Comparison of ENCODE assay signal across 9 mouse cellular contexts in genomic region chr11:72576111-72576465, GRCm38 (mm10). TPM values are rescaled to one million over a fixed set of nuclear protein-coding genes. Genes with fewer than 3 reads are reported as not detected.
DNase-seq lines count a peak whose midpoint lies in the region; ATAC-seq and TF ChIP-seq lines count a peak whose summit lies in the region.
"Had no signal": no experiment of that assay in that cellular context is flagged by ENCODE, and none has a peak within 500 bp of the region (broad histone marks: within the 10 kb centered on the region; RNA-seq: fewer than 3 reads in every experiment).

No protein-coding gene starts in this region.

- no peaks in the 10 kb centered on the region; the same call in 1 of the 2 replicates for H3K4me1 ChIP-seq in heart, embryonic 12.5 days (replicated peaks)
- peaks cover 64% of the 10 kb centered on the region for H3K4me1 ChIP-seq in E14TG2a.4 (replicated peaks; ENCODE audit: low read depth, low read length)
- peaks cover 15% of the 10 kb centered on the region for H3K4me1 ChIP-seq in forebrain, embryonic 13.5 days
- H3K4me1 ChIP-seq in liver, embryonic 14.5 days (replicated peaks; ENCODE audit: control insufficient read depth in 2 of 2, insufficient read depth in 2 of 2, low read length in 1 of 2): peaks cover 0 to 3% of the 10 kb centered on the region in 2 experiments; a peak in 2 of 4 replicates

- peaks cover 9% of the 10 kb centered on the region for H3K27me3 ChIP-seq in heart, embryonic 12.5 days (replicated peaks)
- H3K27me3 ChIP-seq in E14TG2a.4 (ENCODE audit: insufficient read depth, low read length): no peaks in the 10 kb centered on the region
- H3K27me3 ChIP-seq in forebrain, embryonic 13.5 days: peaks cover 3% of the 10 kb centered on the region; the same call in 1 of the 2 replicates
- H3K27me3 ChIP-seq in liver, embryonic 14.5 days (ENCODE audit: control insufficient read depth, insufficient read depth, low read length): no peaks in the 10 kb centered on the region

- peak overlapping the region; percentile 92 for H3K4me2 ChIP-seq in heart, embryonic 12.5 days
- H3K4me2 ChIP-seq in forebrain, embryonic 13.5 days: peak overlapping the region; percentile 63
- H3K4me2 ChIP-seq in liver, embryonic 14.5 days (ENCODE audit: low read depth): peak overlapping the region; percentile 65

- no peak for TF ChIP-seq EP300 in liver, embryonic 14.5 days (IDR thresholded peaks at IDR 0.05; ENCODE audit: low read depth)

- H3K9me3 ChIP-seq in heart, embryonic 12.5 days (replicated peaks): no peaks in the 10 kb centered on the region
- no peaks in the 10 kb centered on the region for H3K9me3 ChIP-seq in E14TG2a.4 (ENCODE audit: low read length)
- H3K9me3 ChIP-seq in forebrain, embryonic 13.5 days (replicated peaks): no peaks in the 10 kb centered on the region
- no peaks in the 10 kb centered on the region for H3K9me3 ChIP-seq in liver, embryonic 14.5 days (ENCODE audit: control insufficient read depth, low read length)
- H3K9me3 ChIP-seq: G1E had no signal

- 0 out of 2 replicates have a peak overlapping the region, but pooled peaks have one; percentile 53 for H3K9ac ChIP-seq in heart, embryonic 12.5 days
- H3K9ac ChIP-seq in forebrain, embryonic 13.5 days: peak overlapping the region; percentile 56
- no peak overlapping the region for H3K9ac ChIP-seq in liver, embryonic 14.5 days (replicated peaks)

- DNase-seq in heart, adult 9 months (ENCODE audit: low spot score in 2 of 2): no peak
- no peak for DNase-seq in liver, embryonic 14.5 days (ENCODE audit: low read depth in 3 of 3, low spot score in 3 of 3)
- no peak for DNase-seq in ovary, postnatal 10 days (ENCODE audit: low spot score)
- no peak for DNase-seq in gastrocnemius, adult 18-20 months (ENCODE audit: low spot score)

- 24% methylated on average over 7 of the region's 7 CpGs for WGBS in heart, embryonic 12.5 days
- WGBS in forebrain, embryonic 13.5 days: 24% methylated on average over 7 of the region's 7 CpGs
- WGBS in liver, embryonic 14.5 days (ENCODE audit: insufficient replicate concordance): 38% methylated on average over 7 of the region's 7 CpGs

- H3K4me3 ChIP-seq in heart, embryonic 12.5 days: peak overlapping the region; percentile 53
- H3K4me3 ChIP-seq in E14TG2a.4 (replicated peaks; ENCODE audit: low read length): peak overlapping the region; percentile 80
- H3K4me3 ChIP-seq in forebrain, embryonic 13.5 days: peak overlapping the region; percentile 32
- H3K4me3 ChIP-seq in liver, embryonic 14.5 days (ENCODE audit: insufficient read depth in 1 of 2, low read depth in 2 of 2, low read length in 2 of 2): peak overlapping the region; percentile 31 to 49; a peak in 3 of 4 replicates

- ATAC-seq in heart, embryonic 12.5 days (ENCODE audit: insufficient number of reproducible peaks, low FRiP score): no peak
- ATAC-seq in forebrain, embryonic 13.5 days: no peak
- no peak for ATAC-seq in liver, embryonic 14.5 days (ENCODE audit: insufficient read depth)
- ATAC-seq in monocyte, adult 5-6 weeks (replicated peaks; ENCODE audit: insufficient number of reproducible peaks, low FRiP score, low TSS enrichment, poor library complexity, severe bottlenecking): no peak

- no peaks in the 10 kb centered on the region for H3K36me3 ChIP-seq in heart, embryonic 12.5 days
- peaks cover 8% of the 10 kb centered on the region for H3K36me3 ChIP-seq in E14TG2a.4 (ENCODE audit: insufficient read depth, low read length)
- H3K36me3 ChIP-seq in forebrain, embryonic 13.5 days (ENCODE audit: poor library complexity, severe bottlenecking): no peaks in the 10 kb centered on the region
- no peaks in the 10 kb centered on the region for H3K36me3 ChIP-seq in liver, embryonic 14.5 days (replicated peaks; ENCODE audit: control insufficient read depth, insufficient read depth, low read depth)
- H3K36me3 ChIP-seq: G1E had no signal

- TF ChIP-seq CTCF in E14TG2a.4 (conservative IDR thresholded peaks at IDR 0.05; ENCODE audit: low read length): no peak
- no peak for TF ChIP-seq CTCF in liver, embryonic 14.5 days (IDR thresholded peaks at IDR 0.05; ENCODE audit: low read depth)

- H3K27ac ChIP-seq in heart, embryonic 12.5 days (ENCODE audit: poor library complexity, severe bottlenecking): no peak overlapping the region
- 0 out of 2 replicates have a peak overlapping the region, but pooled peaks have one; percentile 44 for H3K27ac ChIP-seq in forebrain, embryonic 13.5 days
- no peak overlapping the region for H3K27ac ChIP-seq in liver, embryonic 14.5 days

RNA-seq across cellular contexts. Expression of gene Spns3, which starts 25.8 kb away (rescaled TPM):
- polyA plus RNA-seq in heart, embryonic 12.5 days (2016; fragmentation: Nextera tagmentation; extraction: Ambion mirVana): 0.10 and 0.19 TPM in 2 replicates
- polyA plus RNA-seq in forebrain, embryonic 13.5 days (2015; fragmentation: Nextera tagmentation; extraction: Ambion mirVana): 0.14 TPM in 1 of 2 replicates, not detected in the other
- 1.3 and 1.7 TPM in 2 replicates for polyA plus RNA-seq in liver, embryonic 14.5 days (2012; rRNA removed)
- polyA plus RNA-seq in liver, embryonic 14.5 days (2014; fragmentation: Nextera tagmentation; extraction: Ambion mirVana): 1.3 TPM in 2 replicates
- total RNA-seq in monocyte, adult 5-6 weeks (2017): 0.75 to 3.8 TPM (median 1.3 TPM) in 3 replicates
- total RNA-seq in gastrocnemius, adult 18-20 months (2021): under 1 TPM; 0.19 to 0.39 TPM
- polyA plus RNA-seq: G1E had no signal

RNA-seq across cellular contexts. Expression of gene Ube2g1, which starts 31.0 kb away (rescaled TPM):
- 68.5 and 71.0 TPM in 2 replicates for polyA plus RNA-seq in heart, embryonic 12.5 days (2016; fragmentation: Nextera tagmentation; extraction: Ambion mirVana)
- 100 and 104 TPM in 2 replicates for polyA plus RNA-seq in forebrain, embryonic 13.5 days (2015; fragmentation: Nextera tagmentation; extraction: Ambion mirVana)
- polyA plus RNA-seq in liver, embryonic 14.5 days (2012; rRNA removed): 5.6 and 7.5 TPM in 2 replicates
- 21.7 and 22.7 TPM in 2 replicates for polyA plus RNA-seq in liver, embryonic 14.5 days (2014; fragmentation: Nextera tagmentation; extraction: Ambion mirVana)
- 34.8 to 48.5 TPM (median 44.5 TPM) in 3 replicates for total RNA-seq in monocyte, adult 5-6 weeks (2017)
- total RNA-seq in gastrocnemius, adult 18-20 months (2021): 10 to 100 TPM; 81.3 to 82.5 TPM
